Mouse (Mus musculus) intestine, embryonic 14.5 days (tissue): ENCODE data around the gene Tnfrsf18. TPM values are rescaled to one million over a fixed set of nuclear protein-coding genes. Genes with fewer than 3 reads are reported as not detected.

Source experiments
- ATAC-seq: fragments of 200-750 bp; cut with Nextera tagmentation; replicated peaks from 2 replicates; pipeline ENCODE4 v1.8.0; 2017; ENCODE audit warnings: low read depth, moderate number of reproducible peaks, moderate TSS enrichment, moderate library complexity; ENCODE audit not compliant: low FRiP score, low TSS enrichment
- DNase-seq: peaks from one replicate; pipeline ENCODE4 v3.0.0-alpha.2; 2018; ENCODE audit warnings: low spot score
- H3K27ac ChIP-seq: fragments of 300-500 bp; sonication (generic); 2 replicates; pipeline ENCODE4 v1.5.1; 2014; ENCODE audit warnings: low read depth, mild to moderate bottlenecking, control low read depth
- H3K27me3 ChIP-seq: fragments of 300-500 bp; sonication (generic); replicated peaks from 2 replicates; pipeline ENCODE4 v1.6.1; 2014; ENCODE audit warnings: low read length, control low read depth; ENCODE audit not compliant: control insufficient read depth, insufficient read depth
- H3K36me3 ChIP-seq: fragments of 300-500 bp; sonication (generic); 2 replicates; pipeline ENCODE4 v1.6.1; 2014; ENCODE audit warnings: low read length, control low read depth; ENCODE audit not compliant: control insufficient read depth, insufficient read depth
- H3K4me1 ChIP-seq: fragments of 300-500 bp; sonication (generic); replicated peaks from 2 replicates; pipeline ENCODE4 v1.6.1; 2014; ENCODE audit warnings: low read length, control low read depth, mixed read lengths; ENCODE audit not compliant: control insufficient read depth, insufficient read depth
- H3K4me2 ChIP-seq: fragments of 300-500 bp; sonication (generic); 2 replicates; pipeline ENCODE4 v1.6.1; 2014; ENCODE audit warnings: low read length
- H3K4me3 ChIP-seq: fragments of 300-500 bp; sonication (generic); 2 replicates; pipeline ENCODE4 v1.5.1; 2014; ENCODE audit warnings: low read depth, low read length, control low read depth, mixed read lengths
- H3K9ac ChIP-seq: fragments of 300-500 bp; sonication (generic); 2 replicates; pipeline ENCODE4 v1.6.1; 2014; ENCODE audit warnings: mild to moderate bottlenecking, low read length
- H3K9me3 ChIP-seq: fragments of 300-500 bp; sonication (generic); 2 replicates; pipeline ENCODE4 v1.6.1; 2016; ENCODE audit warnings: low read length, control low read depth; ENCODE audit not compliant: control insufficient read depth
- WGBS: fragments of 180-500 bp; shearing (Covaris S2); extraction: QIAGEN DNeasy Blood & Tissue Kit; methylation state at CpG from one replicate; pipeline ENCODE4 v1.1.7; 2014; 5-methylcytosine and 5-hydroxymethylcytosine counted together
- polyA plus RNA-seq: library from polyadenylated mRNA; unstranded; fragments of >200 nt; fragmentation: Nextera tagmentation; extraction: Ambion mirVana; gene quantifications from 2 replicates; pipeline ENCODE4 v1.2.1, GENCODE M21; 2014

The Tnfrsf18 gene
- polyA plus RNA-seq, 1 experiment from 2014 or later: 1.6 TPM

- Histone ChIP-seq H3K4me3 (peak within 1 kb of the TSS; percentile 36), H3K27ac (peak within 1 kb of the TSS; percentile 85), H3K4me1 (no peaks in the 10 kb centered on the region), H3K4me2 (peak within 1 kb of the TSS; percentile 44), H3K9ac (peak within 1 kb of the TSS; percentile 50), H3K36me3 (no peaks in the 10 kb centered on the region), H3K9me3 (no peaks in the 10 kb centered on the region), H3K27me3 (no peaks in the 10 kb centered on the region)
- ATAC-seq (peak; percentile 63), DNase-seq (no peak)
- whole genome bisulfite sequencing: 20% methylated on average over 5 of the region's 5 CpGs
Observed at GRCm38 (mm10) chr4:156059261-156059660, 33.3 kb downstream of the Tnfrsf18 start, which contains the start of gene Ttll10. Ttll10 (minus strand) TSS chr4:156059414.

GRCm38 (mm10) chr4:156059713-156060112 lies 33.7 kb downstream of the Tnfrsf18 start:
- 22% methylated on average over 10 of the region's 10 CpGs for WGBS
- peak; percentile 98 for ATAC-seq
- Histone ChIP-seq H3K27ac (peak overlapping the region; percentile 85), H3K36me3 (no peaks in the 10 kb centered on the region), H3K4me1 (no peaks in the 10 kb centered on the region), H3K27me3 (no peaks in the 10 kb centered on the region), H3K4me3 (peak overlapping the region; percentile 36), H3K9ac (peak overlapping the region; percentile 50), H3K9me3 (no peaks in the 10 kb centered on the region), H3K4me2 (peak overlapping the region; percentile 22; the same call in 1 of the 2 replicates)
- DNase-seq: peak; percentile 82

DNA sequence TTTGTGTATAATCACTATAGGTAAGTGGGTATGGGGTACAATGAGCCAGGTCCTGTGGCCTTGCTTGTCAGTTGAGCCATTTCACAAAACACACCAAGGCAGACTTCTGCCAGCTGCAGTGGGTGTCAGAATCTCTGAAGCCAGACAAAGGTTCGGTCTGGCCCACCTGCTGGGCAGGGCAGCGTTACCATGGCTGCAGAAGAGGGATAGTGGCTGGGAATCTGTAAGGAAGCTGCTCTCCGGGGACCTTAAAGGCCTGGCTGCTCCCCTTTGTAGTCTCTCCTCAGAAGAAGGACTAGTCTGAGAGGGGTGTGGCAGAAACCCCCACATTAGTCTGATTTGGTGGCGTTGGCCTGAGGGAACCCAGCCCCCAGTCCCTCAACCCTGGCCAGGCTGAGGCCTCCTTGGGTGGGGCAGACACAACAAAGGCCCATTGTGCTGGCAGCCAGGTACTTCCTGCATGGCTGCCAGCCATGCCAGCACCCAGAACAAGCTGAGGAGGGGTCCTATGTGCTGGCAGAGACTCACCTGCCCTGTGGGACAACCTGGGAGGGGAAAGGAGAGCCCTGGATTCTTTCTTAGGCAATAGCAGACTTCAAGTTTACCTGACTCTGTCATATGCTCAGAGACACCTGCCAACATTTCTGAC lies 38.0 kb downstream of the Tnfrsf18 start:
- ATAC-seq: no peak
- Histone ChIP-seq H3K36me3 (no peaks in the 10 kb centered on the region), H3K4me1 (peaks cover 7% of the 10 kb centered on the region; the same call in 1 of the 2 replicates), H3K9me3 (no peaks in the 10 kb centered on the region), H3K9ac (no peak overlapping the region), H3K4me3 (no peak overlapping the region), H3K27ac (peak overlapping the region; percentile 58), H3K4me2 (no peak overlapping the region), H3K27me3 (no peaks in the 10 kb centered on the region)
- WGBS: 16% methylated on average over 4 of the region's 4 CpGs
- DNase-seq: peak; percentile 62

DNA sequence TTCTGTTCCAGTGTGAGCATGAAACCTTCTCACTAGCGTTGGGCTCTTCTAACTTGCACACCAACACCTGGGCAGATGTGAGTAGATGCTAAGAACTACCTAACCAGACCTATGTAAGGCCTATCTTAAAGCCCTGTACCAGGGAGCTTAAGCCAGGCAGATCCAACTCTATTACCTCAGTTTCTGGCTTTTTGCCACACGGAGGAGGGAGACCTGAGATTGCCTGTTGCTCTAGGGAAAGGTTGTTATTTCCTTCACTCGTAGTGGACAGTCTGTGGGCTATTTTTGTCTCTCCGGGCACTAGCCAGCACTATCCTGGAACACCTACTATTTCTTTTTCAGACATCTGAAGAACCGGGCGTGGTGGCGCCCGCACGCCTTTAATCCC lies 38.5 kb downstream of the Tnfrsf18 start:
- 79% methylated on average over 9 of the region's 9 CpGs for whole genome bisulfite sequencing
- no peak for DNase-seq
- H3K4me3 ChIP-seq: no peak overlapping the region
- peaks cover 7% of the 10 kb centered on the region; the same call in 1 of the 2 replicates for H3K4me1 ChIP-seq
- no peak overlapping the region for H3K4me2 ChIP-seq
- H3K9me3 ChIP-seq: no peaks in the 10 kb centered on the region
- no peaks in the 10 kb centered on the region for H3K27me3 ChIP-seq
- ATAC-seq: no peak
- H3K27ac ChIP-seq: peak overlapping the region; percentile 58
- H3K9ac ChIP-seq: no peak overlapping the region
- H3K36me3 ChIP-seq: no peaks in the 10 kb centered on the region

- 85% methylated on average over 10 of the region's 10 CpGs for WGBS
- no peak for ATAC-seq
- H3K27ac ChIP-seq: no peak overlapping the region
- H3K27me3 ChIP-seq: no peaks in the 10 kb centered on the region
- H3K4me2 ChIP-seq: no peak overlapping the region
- no peak for DNase-seq
- no peaks in the 10 kb centered on the region for H3K9me3 ChIP-seq
- H3K36me3 ChIP-seq: no peaks in the 10 kb centered on the region
- H3K9ac ChIP-seq: no peak overlapping the region
- no peak overlapping the region for H3K4me3 ChIP-seq
- peaks cover 7% of the 10 kb centered on the region; the same call in 1 of the 2 replicates for H3K4me1 ChIP-seq
Observed at GRCm38 (mm10) chr4:156065156-156065894, 39.4 kb downstream of the Tnfrsf18 start.

DNA sequence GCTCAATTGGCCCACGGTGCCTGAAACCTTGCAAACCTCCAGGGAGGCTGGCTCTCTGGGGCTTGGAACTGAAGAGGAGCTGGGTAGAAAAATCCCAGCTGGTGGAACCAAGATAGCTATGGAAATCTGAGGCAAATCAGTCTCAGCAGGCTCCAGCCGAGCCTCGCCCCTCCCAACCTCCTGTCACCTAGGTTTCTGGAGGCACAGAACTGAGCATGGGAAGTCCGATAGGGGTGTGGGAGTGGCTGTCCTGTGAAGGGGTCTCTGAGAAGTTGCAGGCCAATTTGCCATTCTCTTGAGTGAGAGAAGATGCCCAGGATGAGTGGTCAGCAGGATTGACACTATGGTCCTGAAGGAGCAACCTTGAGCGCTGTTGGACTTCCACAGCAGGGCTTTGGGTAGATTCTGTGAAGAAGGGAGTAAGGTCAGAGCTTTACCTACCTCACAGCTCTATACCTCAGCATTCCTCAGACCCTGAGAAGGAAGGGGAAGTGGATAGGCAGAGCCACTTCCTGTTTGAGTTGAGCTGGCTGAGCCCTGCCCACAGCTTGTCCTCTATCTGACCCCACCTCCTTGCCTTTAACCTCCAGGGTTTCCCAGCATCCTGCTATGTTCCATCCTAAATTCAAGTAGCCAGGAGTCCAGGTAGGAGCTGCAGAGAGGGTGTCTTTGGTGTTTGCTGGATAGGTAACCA lies 41.4 kb downstream of the Tnfrsf18 start:
- Histone ChIP-seq H3K36me3 (no peaks in the 10 kb centered on the region), H3K27me3 (no peaks in the 10 kb centered on the region), H3K4me1 (peaks cover 7% of the 10 kb centered on the region; the same call in 1 of the 2 replicates), H3K4me2 (no peak overlapping the region), H3K4me3 (no peak overlapping the region), H3K9ac (no peak overlapping the region), H3K27ac (no peak overlapping the region), H3K9me3 (no peaks in the 10 kb centered on the region)
- 62% methylated on average over 5 of the region's 5 CpGs for WGBS
- no peak for DNase-seq
- no peak for ATAC-seq

DNA sequence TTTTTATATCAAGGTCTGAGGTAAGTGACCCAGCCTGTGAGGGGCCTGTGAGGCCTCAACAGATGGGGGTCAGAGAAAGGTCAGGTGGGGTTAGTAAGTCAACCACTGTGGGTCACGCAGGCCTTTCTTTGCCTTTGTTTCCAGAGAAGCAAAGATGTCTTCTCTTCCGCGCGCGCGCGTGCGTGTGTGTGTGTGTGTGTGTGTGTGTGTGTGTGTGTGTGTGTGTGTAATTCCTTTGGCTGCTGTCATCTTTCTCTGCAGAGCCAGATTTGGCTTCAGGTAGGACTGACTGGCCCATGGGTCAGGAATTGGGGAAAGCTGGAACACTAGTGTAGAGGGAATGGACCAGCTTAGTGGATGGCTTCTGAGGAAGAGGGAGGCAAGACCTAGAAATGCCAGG lies 43.7 kb downstream of the Tnfrsf18 start:
- no peak overlapping the region for H3K9ac ChIP-seq
- H3K4me2 ChIP-seq: no peak overlapping the region
- WGBS: 90% methylated on average over 8 of the region's 8 CpGs
- DNase-seq (no peak), ATAC-seq (no peak)
- H3K27ac ChIP-seq: no peak overlapping the region
- no peaks in the 10 kb centered on the region for H3K9me3 ChIP-seq
- peaks cover 7% of the 10 kb centered on the region; the same call in 1 of the 2 replicates for H3K4me1 ChIP-seq
- no peaks in the 10 kb centered on the region for H3K36me3 ChIP-seq
- no peaks in the 10 kb centered on the region for H3K27me3 ChIP-seq
- H3K4me3 ChIP-seq: no peak overlapping the region

DNA sequence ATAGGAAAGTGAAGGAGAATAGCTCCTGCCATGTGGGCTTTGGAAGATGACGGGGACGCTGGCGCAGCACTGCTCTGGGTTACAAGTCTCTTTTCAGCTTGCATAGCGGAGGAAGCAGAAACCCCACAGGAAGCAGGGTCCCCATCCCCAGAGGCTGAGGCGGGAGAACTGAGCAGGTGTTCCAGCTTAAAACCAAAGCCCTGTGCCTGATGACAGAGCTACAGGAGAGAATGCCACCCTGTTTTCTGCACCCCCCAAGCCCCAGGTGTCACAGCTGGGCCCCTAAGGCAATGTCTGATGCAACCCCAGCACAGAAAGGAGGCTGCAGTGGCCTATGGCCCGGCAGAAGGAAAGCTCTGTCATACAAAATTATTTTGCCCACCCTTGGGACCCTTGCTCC lies 44.3 kb downstream of the Tnfrsf18 start:
- Histone ChIP-seq H3K9ac (no peak overlapping the region), H3K27me3 (no peaks in the 10 kb centered on the region), H3K4me1 (peaks cover 7% of the 10 kb centered on the region; the same call in 1 of the 2 replicates), H3K27ac (no peak overlapping the region), H3K9me3 (no peaks in the 10 kb centered on the region), H3K4me3 (no peak overlapping the region), H3K36me3 (no peaks in the 10 kb centered on the region), H3K4me2 (no peak overlapping the region)
- WGBS: 72% methylated on average over 6 of the region's 6 CpGs
- ATAC-seq: no peak
- no peak for DNase-seq
